Mouse (Mus musculus): ENCODE results near the gene Hapln4. TPM values are rescaled to one million over a fixed set of nuclear protein-coding genes. Genes with fewer than 3 reads are reported as not detected.

Gene Hapln4
- 54.9 and 60.9 TPM in 2 replicates for polyA plus RNA-seq (2021; fragmentation: Nextera tagmentation)
- long read RNA-seq, experiment 1, transcript Hapln4-201 (5 exons, 3,648 nt): major isoform, 187 of 258 reads
- long read RNA-seq, experiment 1, partial matches to known transcripts: 55 of 258 reads
- long read RNA-seq, experiment 1, other reads (novel, unspliced or antisense): 16 of 258 reads
- long read RNA-seq, experiment 2, transcript Hapln4-201 (5 exons, 3,648 nt): major isoform, 20 of 65 reads
- long read RNA-seq, experiment 2, partial matches to known transcripts: 6 of 65 reads
- long read RNA-seq, experiment 2, other reads (novel, unspliced or antisense): 39 of 65 reads

DNA sequence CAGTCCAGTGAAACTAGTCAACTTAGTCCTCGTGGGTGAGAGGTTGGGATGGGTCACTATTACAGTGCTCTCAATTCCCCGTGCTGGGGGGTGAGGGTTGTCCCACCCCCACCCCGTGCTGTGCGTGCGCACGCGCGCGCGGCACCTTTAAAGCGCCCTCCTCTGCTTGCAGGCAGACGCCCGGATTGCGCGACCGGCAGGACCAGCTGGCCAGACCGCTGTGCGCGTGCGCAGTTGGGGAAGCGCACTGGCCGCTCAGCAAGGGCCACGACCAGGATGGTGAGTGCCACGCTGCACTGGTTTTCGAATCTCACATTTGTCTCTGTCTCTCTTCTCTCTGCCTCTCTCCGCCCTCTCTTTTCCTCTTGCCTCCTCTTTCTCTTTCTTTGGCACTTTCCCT lies at the start of gene Hapln4:
Hapln4 (plus strand) TSS at position 173 of the 400 bp plus-strand sequence.

DNA sequence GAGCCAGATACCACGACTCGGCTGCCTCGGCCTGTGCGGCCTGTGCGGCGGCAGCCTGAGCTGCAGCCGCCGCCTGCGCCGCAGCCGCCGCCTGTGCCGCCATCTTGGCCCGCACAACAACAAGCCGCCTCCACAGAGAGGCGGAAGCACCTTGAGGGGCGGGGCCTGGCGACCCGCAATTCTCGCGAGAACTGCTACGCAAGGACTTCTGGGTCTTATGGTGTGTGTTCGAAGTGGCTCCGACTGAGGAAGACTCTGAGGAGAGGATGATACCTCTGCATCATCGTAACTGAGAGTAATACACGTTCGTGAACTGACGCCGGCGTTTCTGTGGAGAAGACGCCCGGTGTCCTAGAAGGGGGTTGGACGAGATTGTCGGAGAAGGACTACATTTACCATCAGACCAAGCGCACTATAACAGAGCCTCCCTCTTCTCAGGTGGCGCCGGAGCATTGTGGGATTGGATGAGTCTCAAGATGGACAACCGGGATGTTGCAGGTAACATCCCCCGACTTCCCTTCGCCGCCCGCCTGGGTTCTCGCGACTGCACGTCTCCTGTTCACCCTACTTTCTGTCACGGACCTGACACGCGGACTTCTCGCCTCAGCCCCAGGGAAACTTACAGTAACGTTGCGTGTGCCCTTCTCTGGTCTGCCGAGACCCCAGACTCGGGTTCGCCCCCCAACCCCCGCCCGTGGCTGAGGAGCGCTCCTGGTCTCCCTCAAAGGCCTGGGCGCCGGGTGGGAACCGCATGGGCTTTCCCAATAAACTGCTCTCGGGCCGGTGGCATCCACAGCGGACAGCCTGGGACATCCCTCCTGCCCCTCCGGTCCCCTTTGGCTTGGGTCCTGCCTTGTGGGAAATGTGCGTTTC lies 40.4 kb upstream of the Hapln4 start, which contains the start of the genes Mau2 and Sugp1:
Mau2 (minus strand) TSS at position 152 of the 873 bp plus-strand sequence.
Sugp1 (plus strand) TSS at position 231 of the 873 bp plus-strand sequence.

DNA sequence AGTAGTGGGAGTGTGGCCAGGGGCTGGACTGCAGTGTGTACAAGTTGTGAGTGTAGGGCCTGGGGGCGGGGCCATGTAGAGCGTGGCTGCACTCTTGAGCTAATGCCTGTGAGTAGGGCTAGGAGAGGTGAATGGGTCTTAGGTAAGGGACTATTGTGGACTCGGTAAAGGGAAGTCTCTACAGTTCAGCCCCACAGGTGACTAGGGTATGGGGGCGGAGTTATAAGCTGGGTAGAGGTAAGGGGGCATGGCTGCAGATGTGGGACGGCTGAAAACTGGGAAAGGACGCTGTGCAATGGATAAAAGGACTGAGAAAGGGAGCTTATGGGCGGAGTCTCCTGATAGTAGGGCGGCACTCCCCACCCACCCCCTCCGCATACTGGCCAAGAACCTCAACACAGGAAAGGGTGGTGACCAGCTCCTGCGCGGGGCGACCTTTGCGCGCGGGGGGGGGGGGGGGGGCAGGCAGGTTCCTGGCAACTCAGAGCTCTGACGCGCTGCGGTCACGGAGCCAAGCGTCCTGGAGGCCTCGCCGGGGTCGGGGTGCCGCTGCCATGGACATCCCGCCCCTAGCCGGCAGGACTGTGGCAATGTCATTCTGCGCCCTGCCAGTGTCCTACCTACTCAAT lies 10.7 kb upstream of the Hapln4 start, which contains the start of gene Tm6sf2:
Tm6sf2 (plus strand) TSS at position 484 of the 629 bp plus-strand sequence.

DNA sequence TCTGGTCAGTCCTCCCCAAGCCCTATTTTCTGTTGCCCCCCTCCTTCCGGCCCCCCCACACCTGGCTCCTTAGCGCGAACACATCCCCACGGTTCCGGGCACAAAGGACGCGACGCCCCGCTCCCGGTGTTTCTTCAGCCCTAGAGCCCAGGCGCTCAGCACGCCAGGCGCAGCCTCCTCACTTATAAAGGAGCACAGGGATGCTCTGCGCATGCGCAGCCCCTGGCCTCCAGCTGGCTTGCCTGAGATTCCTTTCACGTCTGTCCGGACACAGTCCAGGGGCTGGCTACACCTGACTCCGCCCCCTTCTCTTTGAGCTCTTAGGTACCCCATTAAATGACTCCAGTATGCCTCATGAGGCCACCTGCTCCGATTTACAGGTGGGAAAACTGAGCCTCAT lies 37.4 kb downstream of the Hapln4 start, which contains the start of gene Ncan:
Ncan (minus strand) TSS at position 207 of the 400 bp plus-strand sequence.

DNA sequence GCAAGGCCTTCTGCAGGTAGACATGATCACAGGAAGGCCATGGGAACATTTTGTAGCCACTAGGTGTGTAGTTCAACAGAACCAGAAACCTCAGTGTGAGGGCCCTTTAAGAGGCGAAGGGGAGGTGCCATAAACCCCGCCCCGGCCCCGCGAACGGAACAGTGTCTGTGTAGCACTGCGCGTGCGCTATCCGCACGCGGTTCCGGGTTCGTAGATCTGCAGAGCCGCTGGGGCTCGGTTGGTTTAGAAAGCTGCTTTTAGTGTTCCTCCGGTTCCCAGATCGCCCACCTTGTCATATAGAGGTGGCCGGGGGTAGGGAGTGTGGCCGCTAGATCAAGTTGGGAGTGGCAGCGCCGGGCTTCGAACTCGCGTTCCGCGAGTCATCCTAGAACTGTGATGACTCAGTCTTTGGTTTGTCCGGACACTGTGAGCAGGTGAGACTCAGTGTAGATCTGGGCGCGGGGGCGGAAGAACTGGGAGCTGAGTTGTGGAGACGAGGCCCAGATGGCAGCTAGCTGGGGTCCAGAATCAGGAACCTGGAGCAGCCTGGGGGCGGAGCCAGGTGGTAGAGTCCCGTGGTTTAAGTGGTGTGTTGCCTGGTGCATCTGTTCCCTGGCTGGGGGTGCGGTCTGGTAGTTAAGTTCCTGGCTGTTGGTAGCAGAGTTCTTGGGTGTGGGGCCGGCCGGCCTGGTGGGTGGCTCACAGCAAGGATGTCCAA lies 48.1 kb downstream of the Hapln4 start, which contains the start of gene Nr2c2ap:
Nr2c2ap (plus strand) TSS at position 168 of the 718 bp plus-strand sequence.

DNA sequence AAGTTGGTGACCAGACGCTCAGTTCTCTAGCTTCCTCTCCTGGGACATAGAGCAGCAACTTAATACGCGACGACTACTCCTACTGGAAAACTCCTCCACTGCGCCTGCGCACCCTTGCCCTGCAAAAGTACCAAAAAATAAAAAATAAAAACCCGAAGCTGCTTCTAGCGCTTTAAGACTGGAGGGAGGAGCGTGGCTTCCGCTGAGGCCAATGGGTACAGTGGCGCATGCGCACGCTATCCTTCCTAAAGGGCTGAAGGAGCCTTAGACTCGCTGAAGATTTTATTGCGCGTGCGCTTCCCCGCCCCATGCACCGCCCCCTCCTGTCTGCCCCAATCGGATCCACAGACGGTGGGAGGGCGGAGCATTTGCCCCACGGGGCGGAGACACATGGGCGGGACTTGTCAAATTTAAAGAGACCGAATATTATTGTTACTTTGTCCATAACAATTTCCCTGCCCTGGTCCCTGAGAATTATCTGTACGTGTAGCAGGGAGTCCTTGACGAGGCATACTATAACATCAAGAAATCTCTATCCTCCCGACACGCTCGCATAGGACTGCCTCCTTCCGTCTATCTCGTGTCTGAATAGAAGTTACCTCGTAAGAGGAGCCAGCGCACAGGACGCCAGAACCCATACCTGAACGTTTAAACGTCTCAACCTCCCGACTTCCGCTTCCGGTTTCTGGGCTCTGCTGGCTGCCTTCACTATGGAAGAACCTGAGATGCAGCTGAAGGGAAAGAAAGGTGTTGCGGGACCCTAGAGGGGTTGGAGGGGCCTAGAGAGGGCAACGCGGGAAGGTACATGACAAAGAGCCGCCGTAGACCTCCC lies 56.0 kb downstream of the Hapln4 start, which contains the start of the genes Rfxank, Borcs8 and Mef2b:
Rfxank (minus strand) TSS at position 129 of the 832 bp plus-strand sequence.
Borcs8 (plus strand) TSS at position 474 of the 832 bp plus-strand sequence.
Mef2b (plus strand) TSS at position 686 of the 832 bp plus-strand sequence.

Other genes starting within 250 kb of the Hapln4 start
- 0.44 and 0.61 TPM in 2 replicates for gene Cilp2, start 195.8 kb upstream of the Hapln4 start, polyA plus RNA-seq (2021; fragmentation: Nextera tagmentation)
- 1.3 and 1.8 TPM in 2 replicates for gene Tssk6, start 181.3 kb upstream of the Hapln4 start, polyA plus RNA-seq (2021; fragmentation: Nextera tagmentation)
- gene Ndufa13, start 180.9 kb upstream of the Hapln4 start, polyA plus RNA-seq (2021; fragmentation: Nextera tagmentation): 625 and 699 TPM in 2 replicates
- gene Yjefn3, start 180.7 kb upstream of the Hapln4 start, polyA plus RNA-seq (2021; fragmentation: Nextera tagmentation): 48.3 and 74.4 TPM in 2 replicates
- gene Gatad2a, start 87.1 kb upstream of the Hapln4 start, polyA plus RNA-seq (2021; fragmentation: Nextera tagmentation): 6.8 and 8.7 TPM in 2 replicates
- 24.8 and 37.2 TPM in 2 replicates for gene Mau2, start 40.7 kb upstream of the Hapln4 start, polyA plus RNA-seq (2021; fragmentation: Nextera tagmentation)
- gene Sugp1, start 40.6 kb upstream of the Hapln4 start, polyA plus RNA-seq (2021; fragmentation: Nextera tagmentation): 27.5 and 30.4 TPM in 2 replicates
- gene Tm6sf2, start 10.5 kb upstream of the Hapln4 start, polyA plus RNA-seq (2021; fragmentation: Nextera tagmentation): 0.18 TPM in 2 replicates
- gene Ncan, start 37.4 kb downstream of the Hapln4 start, polyA plus RNA-seq (2021; fragmentation: Nextera tagmentation): 109 and 132 TPM in 2 replicates
- gene Nr2c2ap, start 47.9 kb downstream of the Hapln4 start, polyA plus RNA-seq (2021; fragmentation: Nextera tagmentation): 34.7 and 36.6 TPM in 2 replicates
- gene Rfxank, start 55.7 kb downstream of the Hapln4 start, polyA plus RNA-seq (2021; fragmentation: Nextera tagmentation): 12.7 and 15.3 TPM in 2 replicates
- gene Borcs8, start 56.0 kb downstream of the Hapln4 start, polyA plus RNA-seq (2021; fragmentation: Nextera tagmentation): 121 and 136 TPM in 2 replicates
- gene Mef2b, start 56.3 kb downstream of the Hapln4 start, polyA plus RNA-seq (2021; fragmentation: Nextera tagmentation): 0.36 and 0.38 TPM in 2 replicates
- gene Tmem161a, start 88.9 kb downstream of the Hapln4 start, polyA plus RNA-seq (2021; fragmentation: Nextera tagmentation): 22.7 and 26.0 TPM in 2 replicates
- 9.4 and 11.1 TPM in 2 replicates for gene Slc25a42, start 128.8 kb downstream of the Hapln4 start, polyA plus RNA-seq (2021; fragmentation: Nextera tagmentation)
- gene Sugp2, start 150.8 kb downstream of the Hapln4 start, polyA plus RNA-seq (2021; fragmentation: Nextera tagmentation): 29.7 and 30.6 TPM in 2 replicates
- gene Armc6, start 151.0 kb downstream of the Hapln4 start, polyA plus RNA-seq (2021; fragmentation: Nextera tagmentation): 36.5 and 40.3 TPM in 2 replicates
- gene Homer3, start 199.4 kb downstream of the Hapln4 start, polyA plus RNA-seq (2021; fragmentation: Nextera tagmentation): 2.0 and 6.7 TPM in 2 replicates
- gene Ddx49, start 219.0 kb downstream of the Hapln4 start, polyA plus RNA-seq (2021; fragmentation: Nextera tagmentation): 21.0 and 26.7 TPM in 2 replicates
- 306 and 417 TPM in 2 replicates for gene Cope, start 219.1 kb downstream of the Hapln4 start, polyA plus RNA-seq (2021; fragmentation: Nextera tagmentation)
- gene Cers1, start 232.3 kb downstream of the Hapln4 start, polyA plus RNA-seq (2021; fragmentation: Nextera tagmentation): 86.2 and 92.0 TPM in 2 replicates
- gene Gdf1, start 246.4 kb downstream of the Hapln4 start, polyA plus RNA-seq (2021; fragmentation: Nextera tagmentation): 8.7 and 22.3 TPM in 2 replicates